Mouse (Mus musculus) kidney, adult 11 months (tissue): ENCODE data around the gene Ttll3.

Source experiments
- DNase-seq: peaks from one replicate; pipeline ENCODE4 v3.0.0; 2022

The Ttll3 gene

GRCm38 (mm10) chr6:113427397-113427796 lies 38.3 kb downstream of the Ttll3 start:
- DNase-seq, result no peak

DNA sequence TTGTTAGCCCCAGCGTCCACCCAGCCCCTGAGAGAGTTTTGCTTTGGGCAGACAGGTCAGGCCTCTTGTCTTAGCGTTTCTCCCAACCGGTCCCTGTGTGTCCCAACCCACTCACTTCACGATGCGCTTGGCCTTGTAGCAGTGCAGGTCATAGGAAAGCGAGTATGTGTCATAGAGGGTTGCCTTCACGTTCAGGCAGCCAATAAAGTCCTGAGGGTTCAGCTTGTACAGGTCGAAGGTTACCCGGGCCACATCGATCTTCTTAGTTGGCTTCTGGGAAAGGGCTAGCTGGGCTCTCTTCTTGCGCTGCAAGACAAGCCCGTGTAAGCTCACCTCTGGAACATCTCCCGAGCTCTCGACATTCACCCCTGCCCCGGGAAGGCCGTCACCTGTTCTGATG lies 38.9 kb downstream of the Ttll3 start:
- DNase-seq, result no peak

DNA sequence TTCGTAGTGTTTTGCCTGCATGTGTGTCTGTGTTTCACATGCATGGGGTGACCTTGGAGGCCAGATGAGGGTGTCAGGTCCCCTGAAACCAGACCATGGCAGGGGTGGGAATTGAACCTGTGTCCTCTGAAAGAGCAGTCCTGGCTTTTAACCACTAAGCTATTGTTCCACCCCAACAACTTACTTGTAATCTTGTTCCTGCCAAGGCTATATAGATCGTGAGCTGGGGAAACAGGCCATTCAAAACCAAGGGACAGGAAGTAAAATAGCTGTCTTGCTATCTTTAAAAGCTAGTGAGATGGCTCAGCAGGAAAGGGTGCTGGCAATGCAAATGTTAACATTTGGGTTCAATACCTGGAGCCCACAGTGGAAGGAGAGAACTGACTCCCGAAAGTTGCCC lies 40.9 kb downstream of the Ttll3 start:
- DNase-seq, result no peak

GRCm38 (mm10) chr6:113430846-113431245 lies 41.8 kb downstream of the Ttll3 start:
- no peak for DNase-seq

DNA sequence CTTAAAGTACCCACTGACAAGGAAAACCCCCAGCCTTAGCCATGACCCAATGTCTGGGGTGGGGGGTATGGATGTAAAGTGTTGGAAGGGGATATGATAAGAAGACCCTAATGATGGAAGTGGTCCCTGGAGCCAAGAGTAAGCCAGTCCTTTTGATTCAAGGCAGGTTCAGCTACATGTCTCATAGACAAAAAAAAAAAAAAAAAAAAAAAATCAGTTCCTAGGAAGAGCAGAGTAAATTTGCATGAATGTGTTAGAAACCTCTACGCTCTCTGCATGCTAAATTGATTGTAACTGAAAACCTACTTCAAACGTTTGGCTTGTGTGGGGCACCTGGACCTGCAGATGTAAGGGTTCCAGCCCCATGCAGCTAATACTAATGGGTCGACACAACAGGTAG lies 42.7 kb downstream of the Ttll3 start:
- no peak for DNase-seq

- DNase-seq, result no peak
Measured at GRCm38 (mm10) chr6:113433661-113434060, 44.6 kb downstream of the Ttll3 start.

- no peak for DNase-seq
Measured at GRCm38 (mm10) chr6:113434691-113435090, 45.6 kb downstream of the Ttll3 start.

DNA sequence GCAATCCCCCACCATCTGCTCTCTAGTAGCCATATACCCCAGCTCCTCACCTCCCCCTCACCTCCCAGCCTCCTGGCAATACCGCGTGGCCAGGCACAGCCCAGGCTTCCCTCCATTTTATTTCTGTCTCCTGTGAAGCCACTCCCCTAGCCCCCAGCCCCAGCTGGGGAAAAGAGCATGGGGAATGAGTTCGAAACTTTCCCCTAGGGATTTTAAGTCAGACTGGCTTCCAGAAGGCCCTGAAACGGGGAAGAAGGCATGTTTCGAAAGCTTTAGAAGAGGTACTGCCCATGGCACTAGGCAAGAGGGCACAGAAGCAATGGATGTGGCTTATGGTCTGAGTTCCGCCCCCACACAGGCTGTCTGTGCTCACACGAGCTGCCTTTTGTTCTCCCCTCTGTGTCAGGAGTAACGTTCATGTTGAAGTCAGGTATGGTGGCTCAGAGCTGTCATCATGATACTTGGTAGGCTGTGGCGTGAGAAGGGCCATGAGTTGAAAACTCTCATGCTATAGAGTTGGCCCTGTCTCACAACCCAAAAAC lies 46.7 kb downstream of the Ttll3 start, which contains the start of gene Cidec:
TSS of gene Cidec (minus strand) at position 97 of the 542 bp plus-strand sequence.
- DNase-seq, result no peak

- no peak for DNase-seq
Measured at GRCm38 (mm10) chr6:113437135-113437534, 48.1 kb downstream of the Ttll3 start.

GRCm38 (mm10) chr6:113438721-113439430 lies 49.8 kb downstream of the Ttll3 start:
- DNase-seq, result peak; percentile 35

DNA sequence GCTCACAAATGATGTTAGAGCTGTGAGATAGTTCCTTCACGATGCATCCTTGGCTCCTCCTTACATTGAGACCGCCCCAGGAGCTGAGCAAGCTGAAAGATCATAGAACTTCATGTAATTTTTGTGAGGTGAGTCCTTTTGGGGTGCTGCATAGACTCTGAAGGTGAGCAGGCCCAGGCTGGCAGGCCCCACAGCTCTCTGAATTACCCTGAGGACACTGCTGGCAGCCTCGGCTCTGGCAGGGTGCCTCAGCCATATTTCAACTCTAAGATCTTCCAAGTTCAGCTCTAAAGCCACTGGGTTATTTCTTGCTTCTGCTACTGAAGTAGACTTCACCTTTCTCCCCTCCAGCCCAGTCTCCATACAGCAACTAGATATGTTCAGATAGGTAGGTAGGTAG lies 51.6 kb downstream of the Ttll3 start:
- DNase-seq, result no peak

DNA sequence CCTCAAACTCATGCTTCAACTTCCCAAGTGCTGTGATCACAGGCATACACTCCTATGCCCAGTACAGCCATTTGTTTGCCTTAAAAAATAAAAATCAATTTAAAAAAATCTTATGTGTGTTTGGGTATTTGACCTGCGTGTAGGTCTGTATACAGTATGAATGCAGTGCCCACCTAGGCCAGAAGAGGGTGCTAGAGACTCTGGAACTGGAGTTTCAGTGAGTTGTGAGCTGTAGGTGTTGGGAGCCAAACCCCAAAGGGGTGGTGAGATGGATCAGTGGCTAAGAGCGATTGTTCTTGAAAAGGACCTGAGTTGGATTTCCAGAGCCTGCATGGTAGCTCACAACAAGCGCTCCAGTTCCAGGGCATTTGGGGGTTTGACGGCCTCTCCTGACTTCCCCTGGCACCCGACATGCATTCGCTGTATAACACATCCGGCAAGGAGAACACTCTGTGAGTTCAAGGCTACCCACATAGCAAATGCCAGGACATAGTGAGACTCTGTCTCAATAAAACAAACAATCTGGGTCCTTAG lies 52.2 kb downstream of the Ttll3 start:
- peak; percentile 71 for DNase-seq

DNA sequence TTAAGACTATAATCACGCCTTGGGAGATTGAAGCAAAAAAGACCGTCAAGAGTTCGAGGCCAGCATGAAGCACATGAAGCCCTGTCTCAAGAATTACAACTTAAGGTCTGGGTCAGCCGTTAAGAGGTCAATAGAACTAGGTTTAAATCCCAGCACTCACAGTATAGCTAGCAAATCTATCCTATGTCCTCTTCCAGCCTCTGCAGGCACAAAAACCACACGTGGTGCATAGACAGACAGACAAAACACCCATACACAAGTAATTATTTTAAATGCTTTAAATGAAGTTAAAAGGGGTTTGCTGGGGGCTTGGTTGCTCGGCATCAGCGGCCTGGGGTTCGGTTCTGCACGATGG lies 53.0 kb downstream of the Ttll3 start:
- DNase-seq, result no peak

DNA sequence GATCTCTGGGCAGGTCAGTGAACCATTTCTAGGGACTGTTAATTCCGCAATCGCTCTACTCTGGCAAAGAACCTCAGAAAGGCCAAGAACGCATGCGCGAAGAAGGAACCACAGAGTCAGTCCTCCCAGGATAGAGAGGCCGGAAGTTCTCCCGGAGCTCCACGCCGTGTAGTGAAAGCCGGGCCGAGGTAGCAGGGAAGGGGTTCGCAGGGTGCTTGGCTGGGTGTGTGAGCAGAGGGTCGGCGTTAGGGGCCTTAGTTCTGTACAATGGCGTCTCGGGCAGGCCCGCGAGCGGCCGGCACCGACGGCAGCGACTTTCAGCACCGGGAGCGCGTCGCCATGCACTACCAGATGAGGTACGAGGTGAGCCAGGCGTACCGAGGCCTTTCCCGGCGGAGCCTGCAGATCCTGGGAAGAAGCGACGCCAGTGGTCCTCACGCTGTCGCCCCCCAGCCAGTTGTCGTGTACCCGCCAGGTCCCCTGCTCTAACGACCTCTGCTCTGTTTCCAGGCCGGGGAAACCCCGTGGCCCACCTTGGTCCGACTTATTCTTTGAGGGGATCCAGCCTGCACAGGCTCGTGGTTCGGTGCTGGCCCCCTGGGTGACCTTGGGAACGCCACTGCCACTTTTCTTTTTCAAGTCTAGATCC lies 53.5 kb downstream of the Ttll3 start, which contains the start of gene Jagn1:
TSS of gene Jagn1 (plus strand) at position 128 of the 649 bp plus-strand sequence.
- peak; percentile 93 for DNase-seq

- no peak for DNase-seq
Measured at GRCm38 (mm10) chr6:113443091-113443490, 54.0 kb downstream of the Ttll3 start.

GRCm38 (mm10) chr6:113444207-113444965 lies 55.3 kb downstream of the Ttll3 start:
- no peak for DNase-seq

DNA sequence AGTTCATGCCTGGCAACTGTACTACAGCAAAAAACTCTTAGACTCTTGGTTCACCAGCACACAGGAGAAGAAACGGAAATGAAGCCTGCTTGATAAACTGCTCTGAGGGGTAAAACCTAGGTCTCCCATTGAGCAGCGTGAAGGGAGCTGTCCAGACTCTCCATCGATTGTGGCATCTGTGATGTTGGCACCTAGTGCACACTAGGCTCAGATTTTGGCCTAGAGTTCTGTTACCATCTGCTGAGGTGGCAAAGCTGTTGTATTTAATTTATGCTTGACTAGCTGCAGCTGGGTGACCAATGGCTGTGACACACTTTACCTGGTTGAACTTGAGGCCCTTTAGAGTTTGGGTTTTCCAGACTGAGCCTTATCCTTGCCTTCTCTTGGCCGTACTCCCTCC lies 58.6 kb downstream of the Ttll3 start:
- DNase-seq, result no peak

GRCm38 (mm10) chr6:113451839-113452238 lies 62.8 kb downstream of the Ttll3 start:
- DNase-seq, result peak; percentile 35

DNA sequence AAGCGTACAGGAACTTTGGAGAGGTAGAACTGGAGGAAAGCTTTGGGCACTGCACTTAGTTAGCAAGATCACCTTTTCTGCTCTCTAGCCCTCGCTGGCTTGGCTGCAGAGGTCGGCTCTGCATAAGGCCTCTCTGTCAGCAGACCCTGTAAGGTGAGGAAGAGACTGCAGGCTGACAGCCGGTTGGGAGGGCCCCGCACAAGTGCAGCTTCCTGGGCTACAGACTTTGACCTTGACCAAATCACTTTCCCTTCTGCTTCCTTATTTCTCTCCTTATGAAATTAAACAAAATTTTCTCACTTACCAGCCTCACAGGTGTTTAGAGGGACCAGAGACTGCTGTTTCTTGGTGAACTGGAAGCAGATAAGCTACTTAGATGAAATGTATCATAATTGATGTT lies 65.9 kb downstream of the Ttll3 start:
- DNase-seq, result no peak

DNA sequence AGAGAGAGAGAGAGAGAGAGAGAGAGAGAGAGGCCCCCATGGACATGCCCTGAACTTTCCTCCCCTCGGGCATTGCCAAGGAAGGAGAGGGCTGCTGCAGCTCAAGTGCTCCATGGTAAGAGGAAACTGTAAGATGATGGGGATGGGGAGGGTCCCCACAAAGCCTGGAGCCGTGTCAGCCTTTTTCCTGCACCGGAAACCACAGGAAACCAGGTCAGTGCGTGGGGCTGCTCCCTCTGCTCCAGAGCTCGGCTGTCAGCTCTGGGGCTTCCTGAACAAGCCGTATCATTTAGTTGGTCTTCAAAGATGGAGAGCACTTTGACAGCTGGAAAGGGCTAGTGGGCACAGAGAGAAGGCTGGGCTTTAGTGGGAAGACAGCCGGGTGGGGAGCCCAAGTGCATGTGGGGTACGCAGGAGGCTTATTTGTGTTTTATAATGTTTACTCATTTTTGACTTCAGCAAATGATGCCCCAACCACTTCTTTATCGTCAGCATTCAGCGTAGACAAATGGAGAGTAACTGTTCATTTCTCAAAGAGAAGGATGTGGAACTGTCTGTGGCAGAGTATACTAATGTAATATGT lies 69.0 kb downstream of the Ttll3 start, which contains the start of gene Il17re:
TSS of gene Il17re (plus strand) at position 533 of the 583 bp plus-strand sequence.
- DNase-seq, result no peak

DNA sequence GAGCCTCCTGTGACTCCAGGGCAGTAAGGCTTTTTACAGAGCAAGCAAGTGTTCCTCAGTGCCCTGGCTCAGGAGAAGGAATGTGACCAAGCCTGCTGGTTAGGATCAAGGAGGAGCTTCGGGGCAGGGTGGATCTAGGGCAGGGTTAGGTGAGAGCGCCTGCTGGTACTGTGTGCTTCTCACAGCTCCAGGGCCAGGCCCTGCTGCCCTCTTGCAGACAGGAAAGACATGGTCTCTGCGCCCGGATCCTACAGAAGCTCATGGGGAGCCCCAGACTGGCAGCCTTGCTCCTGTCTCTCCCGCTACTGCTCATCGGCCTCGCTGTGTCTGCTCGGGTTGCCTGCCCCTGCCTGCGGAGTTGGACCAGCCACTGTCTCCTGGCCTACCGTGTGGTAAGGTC lies 69.6 kb downstream of the Ttll3 start:
- DNase-seq, result peak; percentile 68

GRCm38 (mm10) chr6:113464040-113464439 lies 75.0 kb downstream of the Ttll3 start:
- no peak for DNase-seq
